Mouse (Mus musculus): ENCODE measurements around the gene Fry. TPM values are rescaled to one million over a fixed set of nuclear protein-coding genes. Genes with fewer than 3 reads are reported as not detected.

Fry gene
- polyA plus RNA-seq, 1 experiment from 2014 or later, result 8.6 TPM

DNA sequence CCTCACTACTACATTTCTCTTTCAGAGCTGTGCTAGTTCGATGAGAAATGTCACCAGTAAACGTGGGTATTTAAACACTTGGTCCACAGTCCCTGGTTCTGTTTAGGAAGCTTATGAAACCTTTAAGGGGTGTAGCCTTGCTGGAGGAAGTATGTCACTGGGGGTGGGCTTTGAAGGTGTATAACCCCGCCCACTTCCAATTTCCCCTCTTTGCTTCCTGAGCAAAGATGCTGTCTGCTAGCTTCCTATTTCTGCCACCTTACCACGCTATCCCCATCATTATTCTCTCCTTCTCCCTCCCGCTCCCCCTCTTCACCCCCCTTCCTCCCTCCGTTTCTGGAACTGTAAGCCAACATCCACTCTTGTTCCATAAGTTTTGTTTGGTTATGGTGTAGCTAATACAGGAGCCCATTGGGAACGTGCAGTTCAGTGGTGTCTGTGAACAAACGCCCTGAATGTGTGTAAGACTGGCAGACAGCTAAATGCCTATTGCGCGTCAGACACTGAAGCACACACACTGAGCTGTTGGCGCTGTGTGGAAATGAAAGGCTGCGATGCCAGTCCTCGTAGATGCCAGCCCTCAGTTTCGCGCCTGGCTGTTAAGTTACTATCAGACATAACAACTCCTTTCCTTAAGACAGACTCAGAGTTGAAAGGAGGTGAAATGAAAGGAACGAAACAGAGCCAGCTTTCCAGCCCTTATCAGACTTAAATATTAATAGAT is 37.8 kb downstream of the Fry start:
- H3K27ac ChIP-seq, result no peak overlapping the region
- peaks cover 4% of the 10 kb centered on the region; the same call in 1 of the 2 replicates for H3K4me1 ChIP-seq
- H3K36me3 ChIP-seq, result no peaks in the 10 kb centered on the region
- H3K27me3 ChIP-seq (replicated peaks), result no peaks in the 10 kb centered on the region
- no peak overlapping the region for H3K9ac ChIP-seq
- no peak overlapping the region for H3K4me2 ChIP-seq
- 81% methylated on average over 16 of the region's 16 CpGs for WGBS
- no peak for ATAC-seq (ENCODE audit: insufficient read depth, low FRiP score, low read depth)
- no peaks in the 10 kb centered on the region for H3K9me3 ChIP-seq
- no peak overlapping the region for H3K4me3 ChIP-seq (replicated peaks)

DNA sequence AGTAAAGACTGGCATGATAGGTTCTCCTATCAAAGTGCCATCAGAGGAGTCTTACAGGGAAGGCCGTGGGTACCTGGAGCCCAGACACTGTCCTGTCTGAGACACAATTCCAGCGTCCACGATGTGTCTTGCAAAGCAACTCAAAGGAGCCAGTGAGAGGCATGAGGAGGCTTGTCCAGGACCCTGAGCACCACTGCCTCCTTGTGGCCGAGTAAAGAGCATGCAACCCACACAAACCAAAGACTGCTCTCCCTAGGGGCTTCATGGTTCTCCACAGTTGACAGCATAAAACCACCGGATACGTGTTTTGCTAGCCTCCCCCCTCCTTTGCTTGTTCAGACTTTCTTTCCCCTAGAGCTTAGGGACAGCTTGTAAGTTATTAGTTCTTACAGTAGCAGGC is 39.2 kb downstream of the Fry start:
- Histone ChIP-seq H3K27ac (no peak overlapping the region), H3K27me3 (replicated peaks) (no peaks in the 10 kb centered on the region), H3K9ac (no peak overlapping the region), H3K9me3 (no peaks in the 10 kb centered on the region), H3K36me3 (no peaks in the 10 kb centered on the region), H3K4me3 (replicated peaks) (no peak overlapping the region), H3K4me1 (no peaks in the 10 kb centered on the region), H3K4me2 (no peak overlapping the region)
- 44% methylated on average over 6 of the region's 6 CpGs for WGBS
- no peak for ATAC-seq (ENCODE audit: insufficient read depth, low FRiP score, low read depth)

DNA sequence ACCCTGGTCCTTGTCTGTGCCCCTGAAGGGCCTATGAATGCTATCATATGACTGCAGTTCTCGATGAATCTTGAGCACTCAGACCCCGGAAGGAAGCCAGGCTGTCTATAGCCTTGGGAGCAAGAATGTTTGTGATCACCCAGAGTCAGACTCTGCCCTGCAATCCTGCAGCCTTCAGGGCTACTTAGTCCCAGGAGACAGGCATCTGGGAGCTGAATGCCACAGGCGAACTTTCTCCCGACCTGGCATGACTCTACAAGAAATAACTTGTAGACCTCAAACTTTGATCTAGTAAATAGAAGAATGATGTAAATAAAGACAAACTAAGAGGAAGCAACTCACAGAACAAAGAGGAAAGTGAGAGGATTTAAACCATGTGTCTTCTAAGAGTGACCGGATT is 40.7 kb downstream of the Fry start:
- 47% methylated on average over 5 of the region's 5 CpGs for WGBS
- Histone ChIP-seq H3K4me2 (no peak overlapping the region), H3K4me1 (no peaks in the 10 kb centered on the region), H3K27me3 (replicated peaks) (no peaks in the 10 kb centered on the region), H3K27ac (no peak overlapping the region), H3K9me3 (no peaks in the 10 kb centered on the region), H3K36me3 (no peaks in the 10 kb centered on the region), H3K9ac (no peak overlapping the region), H3K4me3 (replicated peaks) (no peak overlapping the region)
- no peak for ATAC-seq (ENCODE audit: insufficient read depth, low FRiP score, low read depth)

DNA sequence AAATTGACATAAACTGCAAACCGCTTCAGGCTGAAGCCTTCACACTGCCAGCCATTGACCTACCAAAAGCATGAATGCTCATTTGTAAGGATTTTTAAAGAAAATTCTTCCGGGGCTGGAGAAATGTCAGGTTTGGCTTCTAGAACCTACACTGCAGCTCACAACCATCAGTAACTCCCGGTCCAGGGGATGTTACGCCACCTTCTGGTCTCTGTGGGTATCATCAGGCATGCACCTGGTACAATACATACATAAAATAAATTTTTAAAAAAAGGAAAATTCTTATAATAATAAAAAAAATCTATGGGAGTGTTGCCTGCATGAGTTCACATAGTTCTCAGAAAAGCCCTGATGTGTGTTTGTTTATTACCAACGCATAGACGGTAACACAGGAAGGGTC is 42.7 kb downstream of the Fry start:
- Histone ChIP-seq H3K4me1 (no peaks in the 10 kb centered on the region), H3K9ac (no peak overlapping the region), H3K27ac (no peak overlapping the region), H3K27me3 (replicated peaks) (no peaks in the 10 kb centered on the region), H3K36me3 (no peaks in the 10 kb centered on the region), H3K4me3 (replicated peaks) (no peak overlapping the region), H3K4me2 (no peak overlapping the region), H3K9me3 (no peaks in the 10 kb centered on the region)
- WGBS, result 78% methylated on average over 6 of the region's 6 CpGs
- ATAC-seq (ENCODE audit: insufficient read depth, low FRiP score, low read depth), result no peak

DNA sequence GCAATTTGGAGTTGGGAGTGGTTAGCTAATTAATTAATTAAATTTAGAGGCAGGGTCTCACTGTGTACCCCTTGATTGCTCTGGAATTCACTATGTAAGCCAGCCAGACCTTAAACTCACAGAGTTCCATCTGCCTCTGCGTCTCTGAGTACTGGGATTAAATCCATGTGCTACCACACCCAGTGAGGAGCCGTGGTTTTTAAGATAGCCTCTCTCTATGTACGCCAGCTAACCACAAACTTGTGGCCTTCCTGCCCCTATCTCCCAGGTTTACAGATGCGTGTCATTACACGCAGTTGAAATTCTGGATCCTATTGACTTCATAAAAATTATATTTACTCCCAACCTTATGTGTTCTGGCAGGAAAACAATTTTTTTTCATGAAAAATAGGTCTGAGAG is 43.5 kb downstream of the Fry start:
- Histone ChIP-seq H3K36me3 (no peaks in the 10 kb centered on the region), H3K4me2 (no peak overlapping the region), H3K4me3 (replicated peaks) (no peak overlapping the region), H3K4me1 (no peaks in the 10 kb centered on the region), H3K9ac (no peak overlapping the region), H3K27ac (no peak overlapping the region), H3K9me3 (no peaks in the 10 kb centered on the region), H3K27me3 (replicated peaks) (no peaks in the 10 kb centered on the region)
- WGBS, result 65% methylated on average over 5 of the region's 5 CpGs
- no peak for ATAC-seq (ENCODE audit: insufficient read depth, low FRiP score, low read depth)

DNA sequence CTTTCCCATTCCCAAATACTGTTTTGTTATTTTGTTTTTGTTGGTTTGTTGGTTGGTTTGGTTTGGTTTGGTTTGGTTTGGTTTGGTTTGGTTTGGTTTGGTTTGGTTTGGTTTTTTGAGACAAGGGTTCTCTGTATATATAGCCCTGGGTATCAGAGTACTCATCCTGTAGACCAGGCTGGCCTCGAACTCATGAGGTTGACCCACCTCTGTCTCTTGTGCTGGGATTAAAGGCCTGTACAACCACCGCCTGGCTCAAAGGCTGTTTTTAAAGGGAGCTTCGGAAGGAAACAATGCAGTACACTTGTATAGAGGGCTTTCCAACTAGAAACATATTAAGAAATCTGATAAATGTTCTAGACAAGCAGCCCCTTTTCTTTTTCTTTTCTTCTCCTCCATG is 46.2 kb downstream of the Fry start:
- Histone ChIP-seq H3K4me3 (replicated peaks) (no peak overlapping the region), H3K27ac (no peak overlapping the region), H3K4me2 (no peak overlapping the region), H3K36me3 (no peaks in the 10 kb centered on the region), H3K27me3 (replicated peaks) (no peaks in the 10 kb centered on the region), H3K9me3 (no peaks in the 10 kb centered on the region), H3K9ac (no peak overlapping the region), H3K4me1 (no peaks in the 10 kb centered on the region)
- no peak for ATAC-seq (ENCODE audit: insufficient read depth, low FRiP score, low read depth)
- 73% methylated on average over 3 of the region's 3 CpGs for WGBS

DNA sequence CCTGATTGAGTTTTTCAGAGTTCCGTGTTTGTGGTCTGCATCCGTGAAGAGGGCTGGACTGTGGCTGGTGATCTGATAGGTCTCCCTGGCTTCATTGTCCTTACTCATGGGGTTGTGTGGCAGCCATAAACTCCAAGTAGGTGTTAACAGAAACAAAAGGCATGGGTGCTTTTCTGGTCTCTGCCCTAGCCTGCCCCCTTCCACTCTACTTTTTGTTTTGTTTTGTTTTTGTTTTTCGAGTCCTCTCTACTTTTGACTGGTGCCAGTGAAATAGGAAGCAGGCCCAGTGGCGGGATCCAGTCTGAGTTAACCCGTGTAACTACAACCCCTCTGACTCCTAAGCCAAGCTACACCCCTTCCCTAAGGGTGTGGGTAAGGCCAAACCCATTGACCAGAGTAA is 48.4 kb downstream of the Fry start:
- H3K27ac ChIP-seq, result no peak overlapping the region
- H3K4me2 ChIP-seq, result no peak overlapping the region
- no peaks in the 10 kb centered on the region for H3K9me3 ChIP-seq
- no peak overlapping the region for H3K9ac ChIP-seq
- ATAC-seq (ENCODE audit: insufficient read depth, low FRiP score, low read depth), result no peak
- H3K4me3 ChIP-seq (replicated peaks), result no peak overlapping the region
- no peaks in the 10 kb centered on the region for H3K27me3 ChIP-seq (replicated peaks)
- no peaks in the 10 kb centered on the region for H3K36me3 ChIP-seq
- WGBS, result 76% methylated on average over 5 of the region's 5 CpGs
- no peaks in the 10 kb centered on the region for H3K4me1 ChIP-seq

DNA sequence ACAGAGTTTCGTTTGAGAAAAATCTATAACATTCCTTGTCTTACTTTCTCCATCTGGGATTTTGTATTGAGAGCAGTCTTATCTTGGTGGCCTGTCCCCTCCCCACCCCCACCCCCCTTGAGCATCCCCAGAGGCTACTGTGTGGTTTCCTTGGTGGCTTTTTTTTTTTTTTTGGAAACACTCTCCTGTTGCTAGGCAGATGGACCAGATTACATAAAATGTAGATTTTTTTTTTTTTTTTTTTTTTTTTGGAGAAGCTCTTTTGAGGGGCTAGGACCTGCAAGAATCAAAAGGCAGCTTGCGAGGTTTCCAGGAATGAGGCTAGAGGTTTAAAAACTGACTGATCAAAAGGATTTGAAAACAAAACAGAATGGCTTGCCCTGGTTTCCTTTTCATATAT is 48.8 kb downstream of the Fry start:
- no peaks in the 10 kb centered on the region for H3K4me1 ChIP-seq
- no peak overlapping the region for H3K9ac ChIP-seq
- H3K4me2 ChIP-seq, result no peak overlapping the region
- H3K9me3 ChIP-seq, result no peaks in the 10 kb centered on the region
- H3K4me3 ChIP-seq (replicated peaks), result no peak overlapping the region
- WGBS, result 52% methylated on average over 2 of the region's 2 CpGs
- no peak for ATAC-seq (ENCODE audit: insufficient read depth, low FRiP score, low read depth)
- H3K27ac ChIP-seq, result no peak overlapping the region
- H3K27me3 ChIP-seq (replicated peaks), result no peaks in the 10 kb centered on the region
- H3K36me3 ChIP-seq, result no peaks in the 10 kb centered on the region

DNA sequence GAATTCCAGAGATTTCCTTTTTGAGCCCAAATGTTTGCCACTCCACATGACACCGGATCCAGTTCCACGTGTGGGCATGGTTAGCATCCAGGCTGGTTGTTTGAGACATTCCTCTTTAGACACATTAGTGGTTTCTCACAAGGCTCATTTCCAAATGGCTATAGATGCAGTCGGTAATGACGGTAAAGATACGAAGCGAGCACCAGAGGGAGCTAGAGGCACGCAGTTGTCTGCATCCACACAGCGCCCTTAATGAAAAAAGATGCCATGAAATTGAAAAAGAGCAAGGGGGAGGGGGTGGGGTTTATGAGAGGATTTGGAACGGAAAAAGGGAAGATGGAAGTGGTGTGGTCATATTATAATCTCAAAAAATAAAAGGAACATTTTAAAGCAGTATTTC is 50.3 kb downstream of the Fry start:
- Histone ChIP-seq H3K36me3 (no peaks in the 10 kb centered on the region), H3K4me2 (no peak overlapping the region), H3K27me3 (replicated peaks) (no peaks in the 10 kb centered on the region), H3K4me1 (no peaks in the 10 kb centered on the region), H3K9ac (no peak overlapping the region), H3K27ac (no peak overlapping the region), H3K4me3 (replicated peaks) (no peak overlapping the region), H3K9me3 (no peaks in the 10 kb centered on the region)
- peak; percentile 68; the same call in 1 of the 2 replicates for ATAC-seq (ENCODE audit: insufficient read depth, low FRiP score, low read depth)
- 3% methylated on average over 9 of the region's 9 CpGs for WGBS

DNA sequence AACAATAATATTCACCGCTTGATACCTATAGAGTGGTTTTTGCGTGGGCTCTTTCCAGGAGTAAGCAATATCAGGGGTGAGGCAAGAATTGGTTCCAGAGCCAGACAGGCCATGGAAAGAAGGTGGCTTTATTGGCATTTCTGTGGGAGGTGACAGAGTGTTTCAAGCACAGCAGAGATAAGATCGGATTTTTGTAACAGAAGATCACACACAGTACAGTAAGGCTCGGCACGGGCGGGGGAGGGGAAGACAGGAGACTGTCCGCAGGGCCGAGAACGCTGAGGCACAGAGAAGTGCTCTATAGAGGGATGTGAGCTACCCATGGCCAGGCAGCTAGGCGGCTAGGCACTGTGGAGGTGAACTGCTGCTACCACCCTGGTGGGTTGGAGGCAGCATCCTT is 53.1 kb downstream of the Fry start:
- Histone ChIP-seq H3K27me3 (replicated peaks) (no peaks in the 10 kb centered on the region), H3K9ac (no peak overlapping the region), H3K27ac (no peak overlapping the region), H3K4me1 (no peaks in the 10 kb centered on the region), H3K9me3 (no peaks in the 10 kb centered on the region), H3K4me3 (replicated peaks) (no peak overlapping the region), H3K4me2 (no peak overlapping the region), H3K36me3 (no peaks in the 10 kb centered on the region)
- no peak for ATAC-seq (ENCODE audit: insufficient read depth, low FRiP score, low read depth)
- 46% methylated on average over 10 of the region's 10 CpGs for WGBS

DNA sequence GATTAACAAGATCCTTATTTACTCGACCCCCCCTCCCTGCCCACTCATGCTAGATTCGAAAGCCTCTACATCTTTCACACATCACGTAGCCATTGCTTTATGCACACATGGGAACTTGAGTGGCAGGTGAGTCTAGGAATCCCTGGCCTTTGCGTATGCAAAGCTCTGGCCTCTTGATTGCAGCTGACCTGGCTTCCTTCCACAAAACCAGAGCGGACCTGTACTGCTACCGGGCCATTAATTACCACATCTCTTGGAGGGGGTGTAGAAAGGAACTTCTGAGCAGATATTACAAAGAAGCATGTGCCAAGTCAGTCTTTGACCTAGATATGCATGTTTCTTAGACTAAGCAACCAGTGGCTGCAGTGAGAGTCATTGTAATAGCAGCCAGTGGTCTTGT is 55.4 kb downstream of the Fry start:
- H3K4me3 ChIP-seq (replicated peaks), result no peak overlapping the region
- no peaks in the 10 kb centered on the region for H3K27me3 ChIP-seq (replicated peaks)
- no peak for ATAC-seq (ENCODE audit: insufficient read depth, low FRiP score, low read depth)
- no peak overlapping the region for H3K4me2 ChIP-seq
- 72% methylated on average over 6 of the region's 6 CpGs for WGBS
- H3K36me3 ChIP-seq, result no peaks in the 10 kb centered on the region
- H3K27ac ChIP-seq, result no peak overlapping the region
- no peaks in the 10 kb centered on the region for H3K9me3 ChIP-seq
- no peaks in the 10 kb centered on the region for H3K4me1 ChIP-seq
- H3K9ac ChIP-seq, result no peak overlapping the region

DNA sequence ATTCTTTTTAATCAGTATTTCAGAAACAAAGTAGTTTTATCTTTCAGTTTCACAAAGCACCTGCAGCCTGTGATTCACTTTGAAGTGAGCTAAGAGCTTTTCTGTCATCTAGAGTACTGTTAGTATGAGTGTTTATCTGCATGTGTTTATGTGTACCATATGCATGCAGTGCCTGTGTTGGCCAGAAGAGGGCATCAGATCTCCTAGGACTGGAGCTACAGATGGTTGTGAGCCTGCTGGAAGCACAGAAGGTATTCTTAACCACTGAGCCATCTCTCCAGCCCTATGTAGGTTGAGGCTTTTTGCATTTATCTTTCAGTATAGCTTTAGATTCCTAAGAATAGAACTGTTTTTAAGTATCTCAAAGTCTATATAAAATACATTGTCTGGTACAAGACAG is 56.5 kb downstream of the Fry start:
- no peaks in the 10 kb centered on the region for H3K9me3 ChIP-seq
- H3K4me3 ChIP-seq (replicated peaks), result no peak overlapping the region
- no peak overlapping the region for H3K4me2 ChIP-seq
- ATAC-seq (ENCODE audit: insufficient read depth, low FRiP score, low read depth), result no peak
- H3K27me3 ChIP-seq (replicated peaks), result no peaks in the 10 kb centered on the region
- no peak overlapping the region for H3K27ac ChIP-seq
- no peak overlapping the region for H3K9ac ChIP-seq
- H3K36me3 ChIP-seq, result no peaks in the 10 kb centered on the region
- H3K4me1 ChIP-seq, result no peaks in the 10 kb centered on the region

All from stomach, embryonic 15.5 days (tissue).